ENCODE assay signal across 12 mouse cellular contexts in genomic region chr19:26752611-26753163, GRCm38 (mm10).
DNase-seq lines count a peak whose midpoint lies in the region; ATAC-seq lines count a peak whose summit lies in the region.
"Had no signal": no experiment of that assay in that cellular context is flagged by ENCODE, and none has a peak within 500 bp of the region (broad histone marks: within the 10 kb centered on the region; RNA-seq: fewer than 3 reads in every experiment).

No protein-coding gene starts in this region.

- no peak for ATAC-seq in heart, embryonic 12.5 days (ENCODE audit: insufficient number of reproducible peaks, low FRiP score)
- no peak for ATAC-seq in intestine, embryonic 16.5 days
- ATAC-seq: forebrain, embryonic 16.5 days had no signal

- no peak overlapping the region for H3K9ac ChIP-seq in heart, embryonic 12.5 days
- H3K9ac ChIP-seq in intestine, embryonic 16.5 days (ENCODE audit: low read depth, low read length): no peak overlapping the region
- H3K9ac ChIP-seq: embryonic facial prominence, embryonic 12.5 days had no signal

- no peaks in the 10 kb centered on the region for H3K9me3 ChIP-seq in heart, embryonic 12.5 days (replicated peaks)
- no peaks in the 10 kb centered on the region for H3K9me3 ChIP-seq in intestine, embryonic 16.5 days (ENCODE audit: control insufficient read depth, low read length)
- H3K9me3 ChIP-seq: embryonic facial prominence, embryonic 12.5 days had no signal

- peaks cover 24% of the 10 kb centered on the region for H3K4me1 ChIP-seq in heart, embryonic 12.5 days (replicated peaks)
- peaks cover 10% of the 10 kb centered on the region; the same call in 1 of the 2 replicates for H3K4me1 ChIP-seq in intestine, embryonic 16.5 days (ENCODE audit: control insufficient read depth, insufficient read depth, low read length)

- WGBS in heart, embryonic 12.5 days: 56% methylated on average over 15 of the region's 15 CpGs
- 71% methylated on average over 15 of the region's 15 CpGs for WGBS in intestine, embryonic 16.5 days

- intact Hi-C loops in heart, postnatal 36 days (cut with DNase I): no loop called here

- H3K36me3 ChIP-seq in heart, embryonic 12.5 days: 0 out of 2 replicates have a peak, but pooled peaks cover 6% of the 10 kb centered on the region
- peaks cover 3% of the 10 kb centered on the region; the same call in 1 of the 2 replicates for H3K36me3 ChIP-seq in intestine, embryonic 16.5 days (ENCODE audit: control insufficient read depth, insufficient read depth, low read length)

- DNase-seq in heart, postnatal 36 days: no peak
- peak; percentile 76 for DNase-seq in CD4-positive helper T cell, adult 2 months (ENCODE audit: low read depth, low spot score)
- DNase-seq in lung, postnatal 10 days: peak; percentile 62
- no peak for DNase-seq in cerebellum, postnatal 4 days (ENCODE audit: low spot score in 2 of 2)
- no peak for DNase-seq in embryo, embryonic 11 days
- no peak for DNase-seq in adrenal gland, postnatal 25 days
- DNase-seq: cerebellum, adult 2 months had no signal

- H3K27me3 ChIP-seq in heart, embryonic 12.5 days (replicated peaks): no peaks in the 10 kb centered on the region
- H3K27me3 ChIP-seq in intestine, embryonic 16.5 days (replicated peaks; ENCODE audit: control insufficient read depth, insufficient read depth, low read length): no peaks in the 10 kb centered on the region
- H3K27me3 ChIP-seq: CH12.LX; embryonic facial prominence, embryonic 12.5 days had no signal

- H3K4me3 ChIP-seq in heart, embryonic 12.5 days: no peak overlapping the region
- no peak overlapping the region for H3K4me3 ChIP-seq in intestine, embryonic 16.5 days (ENCODE audit: low read length)
- H3K4me3 ChIP-seq: embryonic facial prominence, embryonic 12.5 days had no signal

- H3K4me2 ChIP-seq in heart, embryonic 12.5 days: peak overlapping the region; percentile 23; the same call in 1 of the 2 replicates
- H3K4me2 ChIP-seq in intestine, embryonic 16.5 days (ENCODE audit: low read depth, low read length): no peak overlapping the region
- H3K4me2 ChIP-seq: embryonic facial prominence, embryonic 12.5 days had no signal

- 0 out of 2 replicates have a peak overlapping the region, but pooled peaks have one; percentile 17 for H3K27ac ChIP-seq in heart, embryonic 12.5 days (ENCODE audit: poor library complexity, severe bottlenecking)
- peak overlapping the region; percentile 28; the same call in 1 of the 2 replicates for H3K27ac ChIP-seq in intestine, embryonic 16.5 days (ENCODE audit: low read length)
- H3K27ac ChIP-seq: embryonic facial prominence, embryonic 12.5 days had no signal

Comparison
In these comparisons a context has a peak if more than half of its experiments do, and no peak if none do; other contexts are left out.
1. DNase-seq: peak in CD4-positive helper T cell, adult 2 months (single experiment) and lung, postnatal 10 days (single experiment); none in heart, postnatal 36 days (0 of 2), cerebellum, postnatal 4 days (0 of 2), embryo, embryonic 11 days (single experiment) and adrenal gland, postnatal 25 days (single experiment).